Comparison of ENCODE assay signal across 23 mouse cellular contexts in the genomic region with DNA sequence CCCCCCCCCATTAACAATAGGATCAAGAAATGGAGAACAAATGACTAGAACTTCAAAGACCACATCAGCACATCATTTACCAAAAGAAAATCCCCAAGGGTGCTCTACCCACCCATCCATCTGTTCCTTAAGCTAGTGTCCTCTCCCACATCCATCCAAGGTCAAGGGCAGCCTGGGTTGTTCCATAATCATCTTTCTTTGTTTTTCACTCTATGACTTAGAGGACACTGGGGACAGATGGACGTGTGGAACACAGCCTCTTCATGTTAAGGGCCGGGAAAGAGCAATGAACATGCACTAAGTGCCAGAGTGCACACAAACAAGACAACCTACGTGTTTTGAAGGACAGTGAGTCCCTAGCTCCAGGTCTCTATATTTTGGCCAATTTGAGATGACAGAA.
A peak's percentile ranks its signal among the peaks of the same experiment; 100 is the strongest.
DNase-seq lines count a peak whose midpoint lies in the region; ATAC-seq and TF ChIP-seq lines count a peak whose summit lies in the region.
"Had no signal": no experiment of that assay in that cellular context is flagged by ENCODE, and none has a peak within 500 bp of the region (broad histone marks: within the 10 kb centered on the region; RNA-seq: fewer than 3 reads in every experiment).

No protein-coding gene starts in this region.

- intact Hi-C loops in heart, postnatal 10 days (cut with DNase I) = no loop called here

- peak; percentile 68 for DNase-seq in heart, adult 11 months
- no peak for DNase-seq in heart, postnatal 10 days
- no peak for DNase-seq in midbrain, postnatal 0 days (ENCODE audit: low spot score)
- DNase-seq: adrenal gland, adult 8-10 months; adrenal gland, postnatal 14 days; B cell, adult 2 months; cerebellum, adult 11 months; cerebellum, adult 18-20 months; cerebellum, adult 8-10 months; cerebellum, adult 9-11 months; cerebellum, postnatal 14 days; cerebellum, postnatal 36 days; forebrain, postnatal 0 days had no signal

- 0 out of 2 replicates have a peak overlapping the region, but pooled peaks have one; percentile 6 for H3K27ac ChIP-seq in midbrain, embryonic 16.5 days (ENCODE audit: low read length)
- H3K27ac ChIP-seq in midbrain, postnatal 0 days (ENCODE audit: low read depth, low read length) = no peak overlapping the region
- peak overlapping the region; percentile 16; the same call in 1 of the 2 replicates for H3K27ac ChIP-seq in cortical plate, adult 2 months (ENCODE audit: insufficient read depth, low read length)
- H3K27ac ChIP-seq: embryonic facial prominence, embryonic 10.5 days; embryonic facial prominence, embryonic 12.5 days; forebrain, embryonic 13.5 days; forebrain, embryonic 15.5 days had no signal

- no peaks in the 10 kb centered on the region for H3K9me3 ChIP-seq in midbrain, embryonic 16.5 days (replicated peaks; ENCODE audit: control insufficient read depth, low read length, poor library complexity, severe bottlenecking)
- H3K9me3 ChIP-seq in midbrain, postnatal 0 days (ENCODE audit: low read length) = no peaks in the 10 kb centered on the region
- H3K9me3 ChIP-seq: embryonic facial prominence, embryonic 10.5 days; embryonic facial prominence, embryonic 12.5 days; forebrain, embryonic 13.5 days; forebrain, embryonic 15.5 days; G1E had no signal

- 71% methylated on average over 3 of the region's 3 CpGs for WGBS in midbrain, embryonic 16.5 days
- 88% methylated on average over 3 of the region's 3 CpGs for WGBS in midbrain, postnatal 0 days

- H3K4me1 ChIP-seq in midbrain, embryonic 16.5 days (ENCODE audit: control insufficient read depth, insufficient read depth, low read length) = peaks cover 3% of the 10 kb centered on the region
- H3K4me1 ChIP-seq in midbrain, postnatal 0 days (ENCODE audit: insufficient read depth, low read length) = no peaks in the 10 kb centered on the region
- no peaks in the 10 kb centered on the region for H3K4me1 ChIP-seq in cortical plate, adult 2 months (ENCODE audit: control insufficient read depth, insufficient read depth, low read length)
- H3K4me1 ChIP-seq: embryonic facial prominence, embryonic 12.5 days; forebrain, embryonic 13.5 days; forebrain, embryonic 15.5 days had no signal

- H3K27me3 ChIP-seq in midbrain, embryonic 16.5 days (ENCODE audit: control insufficient read depth, insufficient read depth, low read depth, low read length) = no peaks in the 10 kb centered on the region
- H3K27me3 ChIP-seq in midbrain, postnatal 0 days (ENCODE audit: insufficient read depth, low read length) = no peaks in the 10 kb centered on the region
- H3K27me3 ChIP-seq: embryonic facial prominence, embryonic 12.5 days; forebrain, embryonic 13.5 days; forebrain, embryonic 15.5 days had no signal

- no peak overlapping the region for H3K4me2 ChIP-seq in midbrain, embryonic 16.5 days (ENCODE audit: low read length)
- H3K4me2 ChIP-seq in midbrain, postnatal 0 days (ENCODE audit: low read depth, low read length, poor library complexity, severe bottlenecking) = no peak overlapping the region
- H3K4me2 ChIP-seq: embryonic facial prominence, embryonic 12.5 days; forebrain, embryonic 13.5 days; forebrain, embryonic 15.5 days had no signal

- H3K4me3 ChIP-seq in midbrain, embryonic 16.5 days (ENCODE audit: low read depth, low read length) = no peak overlapping the region
- H3K4me3 ChIP-seq in midbrain, postnatal 0 days (ENCODE audit: low read depth, low read length) = no peak overlapping the region
- no peak overlapping the region for H3K4me3 ChIP-seq in cortical plate, adult 2 months (ENCODE audit: insufficient read depth, low read length)
- H3K4me3 ChIP-seq: embryonic facial prominence, embryonic 10.5 days; embryonic facial prominence, embryonic 12.5 days; forebrain, embryonic 13.5 days; forebrain, embryonic 15.5 days had no signal

- ATAC-seq in midbrain, embryonic 16.5 days = no peak
- no peak for ATAC-seq in midbrain, postnatal 0 days (ENCODE audit: low FRiP score)
- ATAC-seq: activated CD4-positive, CD25-positive, alpha-beta regulatory T cell, adult 4 months; CD4-positive, CD25-positive, alpha-beta regulatory T cell, adult 4 months; forebrain, embryonic 13.5 days; forebrain, embryonic 15.5 days; forebrain, postnatal 0 days; Patski had no signal

- TF ChIP-seq CTCF in midbrain, postnatal 0 days (IDR thresholded peaks at IDR 0.05) = no peak
- TF ChIP-seq CTCF in cortical plate, adult 2 months (IDR thresholded peaks at IDR 0.05; ENCODE audit: extremely low read depth, insufficient read depth, low read length) = no peak

- H3K36me3 ChIP-seq in midbrain, embryonic 16.5 days (ENCODE audit: control insufficient read depth, insufficient read depth, low read length) = no peaks in the 10 kb centered on the region
- H3K36me3 ChIP-seq in midbrain, postnatal 0 days (ENCODE audit: insufficient read depth, low read length) = no peaks in the 10 kb centered on the region
- H3K36me3 ChIP-seq: embryonic facial prominence, embryonic 10.5 days; embryonic facial prominence, embryonic 12.5 days; forebrain, embryonic 15.5 days; G1E had no signal

- no peak overlapping the region for H3K9ac ChIP-seq in midbrain, embryonic 16.5 days (ENCODE audit: low read depth, low read length)
- H3K9ac ChIP-seq in midbrain, postnatal 0 days (replicated peaks; ENCODE audit: low read length, poor library complexity, severe bottlenecking) = no peak overlapping the region
- H3K9ac ChIP-seq: embryonic facial prominence, embryonic 12.5 days; forebrain, embryonic 13.5 days; forebrain, embryonic 15.5 days; forebrain, postnatal 0 days had no signal

- TF ChIP-seq POLR2A in cortical plate, adult 2 months (IDR thresholded peaks at IDR 0.05; ENCODE audit: extremely low read depth, insufficient read depth, low read length) = no peak
